Mouse (Mus musculus) c-Kit-positive CD71-positive TER-119-negative erythroid progenitor cells, embryonic 14.5 days (primary cell): ENCODE data around the gene Thbs4.

Source experiments
- DNase-seq: peaks from one replicate; pipeline ENCODE4 v3.0.0-alpha.2; 2013; ENCODE audit warnings: low read depth

The Thbs4 gene

DNA sequence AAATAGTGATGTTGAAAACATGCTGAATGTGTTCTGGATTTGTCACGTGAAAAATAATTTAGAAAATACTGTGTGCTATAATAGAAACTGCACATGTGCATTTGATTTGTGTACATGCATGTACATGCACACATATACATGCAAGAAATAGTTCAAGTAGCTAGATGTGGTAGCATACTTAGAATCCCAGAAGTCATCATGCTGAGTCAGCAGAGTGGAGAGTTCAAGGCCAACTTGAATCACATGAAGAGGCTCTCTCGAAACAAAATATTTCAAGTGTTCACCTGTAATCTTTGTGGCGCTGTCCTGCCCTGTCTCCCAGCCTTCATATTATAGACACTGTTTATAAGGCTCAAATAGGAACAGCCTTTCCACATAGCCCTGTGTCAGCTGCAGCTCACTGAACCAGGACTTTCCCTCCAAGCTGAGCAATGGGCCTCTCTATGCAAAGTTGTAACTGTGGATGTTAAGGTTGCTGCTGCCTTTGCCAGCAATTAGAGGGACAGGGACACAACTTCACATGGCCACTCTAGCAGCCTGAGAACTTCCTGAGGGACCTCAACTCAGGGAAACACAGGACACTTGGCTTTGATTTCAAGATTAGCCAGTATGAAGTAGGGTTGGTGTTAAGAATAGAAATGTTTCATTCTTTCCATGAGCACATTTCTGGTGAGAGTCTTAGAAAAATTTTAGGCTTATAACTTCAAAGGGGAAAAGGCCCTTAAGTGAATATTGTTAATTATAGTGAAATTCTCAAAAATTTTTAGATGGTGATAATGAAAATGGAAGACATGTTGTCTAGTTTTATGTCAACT is 76.6 kb downstream of the Thbs4 start:
- DNase-seq: no peak

DNA sequence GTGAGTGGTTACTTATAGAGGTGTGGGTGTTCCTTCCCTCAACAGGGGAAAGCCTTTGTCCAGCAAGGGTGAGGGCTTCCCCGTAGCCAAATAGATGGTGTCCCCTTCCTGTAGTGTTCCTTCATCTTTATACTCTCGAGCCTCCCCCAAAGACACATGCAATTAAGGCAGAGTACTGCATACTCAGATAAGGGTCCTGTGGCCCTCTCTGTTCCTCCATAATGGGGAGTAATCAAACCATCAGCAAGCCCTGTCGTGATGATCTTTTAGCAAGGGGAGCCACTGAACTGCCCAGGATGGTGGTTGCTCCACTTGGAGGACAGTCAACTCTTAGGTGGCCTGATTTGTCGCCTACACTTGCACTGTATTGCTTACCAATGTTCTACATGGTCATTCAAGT is 82.0 kb downstream of the Thbs4 start:
- no peak for DNase-seq

DNA sequence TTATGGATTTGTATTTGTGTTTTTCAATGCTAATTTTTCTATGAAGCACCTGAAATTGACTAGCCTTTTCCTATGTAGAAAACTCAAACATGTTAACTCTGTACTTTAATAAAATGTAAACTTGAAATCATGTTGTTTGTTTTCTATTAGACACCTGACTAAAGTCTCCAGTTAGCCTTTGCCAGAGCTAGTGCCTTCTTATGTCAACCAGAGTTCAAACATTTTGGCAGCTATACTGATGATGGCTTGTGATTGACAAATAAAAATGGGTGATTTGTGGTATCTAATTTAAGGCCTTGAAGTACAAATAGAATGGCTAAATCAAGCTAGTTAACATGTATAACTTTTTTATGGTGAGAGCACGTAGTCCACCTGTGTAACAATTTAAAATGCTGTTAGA is 82.8 kb downstream of the Thbs4 start:
- DNase-seq: no peak

DNA sequence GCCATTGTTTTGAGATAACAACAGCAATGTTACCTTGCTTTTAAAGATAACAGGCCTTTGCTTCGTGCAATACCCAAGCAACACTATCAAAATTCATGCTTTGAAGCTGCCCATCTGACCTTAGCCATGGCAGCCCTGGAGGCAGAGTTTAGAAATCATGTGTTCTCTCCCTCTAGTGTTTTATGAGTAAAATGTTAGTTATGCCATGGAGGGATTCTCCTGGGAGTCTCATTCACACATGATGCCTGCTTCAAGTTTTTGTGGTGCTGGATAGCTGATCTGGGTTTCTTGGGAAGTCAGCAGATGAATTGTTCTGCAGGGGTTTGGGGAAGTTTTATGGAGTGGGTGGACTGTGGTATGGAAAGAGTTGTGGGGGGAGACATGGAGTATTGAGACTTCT is 84.3 kb downstream of the Thbs4 start:
- no peak for DNase-seq

DNA sequence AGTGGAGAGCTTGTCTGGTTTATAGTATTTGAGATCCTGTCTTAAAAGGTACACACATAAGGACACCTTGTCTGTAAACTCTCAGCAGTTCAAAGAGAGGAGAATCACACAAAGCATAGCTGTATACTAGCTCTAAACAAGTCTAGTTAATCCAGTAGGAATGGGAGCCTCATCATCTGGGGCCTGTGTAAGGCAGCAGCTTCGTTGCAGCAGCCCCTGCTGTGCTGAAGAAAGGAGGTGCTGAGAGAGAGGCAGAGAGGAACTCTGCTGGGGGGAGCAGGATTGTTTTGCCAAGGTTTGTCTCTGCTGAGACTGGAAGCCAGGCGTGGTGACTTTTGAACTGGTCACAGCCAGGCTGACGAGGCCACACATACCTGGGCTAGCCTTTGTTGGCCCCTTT is 85.1 kb downstream of the Thbs4 start:
- no peak for DNase-seq

DNA sequence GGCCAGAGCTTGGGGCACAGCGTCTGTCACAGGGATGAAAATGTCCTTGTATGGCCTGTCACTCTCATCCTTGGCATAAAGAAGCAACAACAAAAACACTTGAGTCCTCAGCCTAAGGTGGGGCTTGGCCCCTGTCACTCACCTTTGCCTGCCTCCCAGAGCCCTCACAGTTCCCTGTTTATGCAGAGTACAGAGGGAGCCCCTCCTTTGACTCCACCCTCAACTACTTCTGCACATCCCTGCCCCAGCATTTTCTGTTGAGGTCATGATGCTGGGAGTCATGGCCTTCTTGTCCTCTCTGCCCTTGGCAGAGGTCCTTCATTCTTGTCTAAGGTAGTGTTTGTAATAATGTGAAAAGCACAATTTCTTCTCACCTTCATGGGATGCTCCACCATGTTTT is 86.2 kb downstream of the Thbs4 start:
- DNase-seq: no peak

DNA sequence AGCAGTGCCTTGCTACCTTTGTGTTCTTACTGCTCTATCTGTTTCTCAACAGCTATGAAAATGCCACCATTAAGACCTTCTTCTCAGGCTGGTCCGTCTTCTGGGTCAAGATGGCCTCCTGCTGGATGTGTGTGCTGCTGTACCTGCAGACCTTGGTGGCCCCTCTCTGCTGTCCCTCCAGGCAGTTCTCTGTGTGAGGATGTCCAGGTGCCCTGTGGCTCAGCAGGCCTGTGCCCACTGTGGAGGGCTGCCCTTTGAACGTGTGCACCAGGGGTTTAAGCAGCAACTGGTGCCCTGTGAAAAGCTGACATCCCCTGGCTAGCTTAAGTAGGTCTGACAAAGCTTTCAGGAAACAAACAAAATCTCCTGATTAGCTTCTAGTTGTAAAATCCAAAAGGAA is 86.7 kb downstream of the Thbs4 start:
- DNase-seq: no peak

DNA sequence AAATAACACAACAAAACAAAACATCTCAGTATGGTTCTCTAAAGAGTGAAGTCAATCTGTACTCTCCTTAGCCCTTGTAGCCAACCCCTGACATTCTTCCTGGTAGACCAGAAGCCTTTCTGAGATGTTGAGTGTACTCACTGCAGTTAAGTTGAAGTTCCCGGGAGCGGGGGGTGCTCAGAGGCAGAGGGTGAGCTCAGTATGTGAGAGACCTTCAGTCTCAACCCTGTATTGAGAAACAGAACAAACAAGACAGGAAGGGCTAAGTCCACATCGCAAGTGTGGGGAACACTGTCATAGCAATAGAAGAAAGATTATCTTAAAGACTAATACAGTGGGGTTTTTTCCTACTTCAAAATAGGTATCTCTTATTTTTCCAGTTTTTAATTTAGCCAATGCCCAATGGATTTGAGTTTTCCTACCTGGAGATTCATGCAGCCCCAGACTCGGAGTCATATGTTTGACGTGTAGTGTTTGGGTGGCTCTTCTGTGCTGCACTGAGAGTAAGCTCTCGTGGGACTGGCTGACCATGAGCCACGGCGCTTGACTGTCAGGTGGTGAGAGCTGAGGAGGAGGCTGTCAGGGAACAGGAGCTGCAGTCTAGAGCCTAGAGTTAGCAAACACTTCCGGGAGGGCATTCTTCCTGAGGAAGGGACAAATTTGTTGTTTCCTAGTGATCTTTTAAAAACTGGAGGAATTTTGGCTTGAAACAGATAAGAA is 88.1 kb downstream of the Thbs4 start:
- no peak for DNase-seq

DNA sequence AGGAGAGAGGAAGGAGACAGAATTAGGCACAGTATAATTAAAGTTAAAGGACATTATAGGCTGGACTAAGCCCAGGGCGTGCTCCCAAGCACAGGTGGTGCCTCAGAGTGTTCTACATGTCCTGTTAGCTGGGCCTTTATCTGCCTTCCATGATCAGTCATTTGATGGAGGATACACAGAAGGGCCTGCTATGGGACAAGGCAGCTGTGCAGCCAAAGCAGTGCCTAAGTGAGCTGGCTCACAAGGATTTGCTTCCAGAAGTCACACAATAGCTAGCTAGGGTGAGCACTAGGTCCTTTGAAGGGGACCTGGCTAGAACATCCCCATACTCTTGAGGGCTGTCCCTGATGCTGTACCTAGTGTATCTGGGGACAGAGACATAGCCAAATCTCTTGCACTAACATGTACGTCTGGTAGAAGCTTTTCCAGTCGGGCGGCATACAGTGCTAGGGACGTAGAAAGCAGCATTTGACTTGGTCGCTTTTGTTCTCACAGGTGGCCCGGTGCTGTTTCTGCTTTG is 89.5 kb downstream of the Thbs4 start:
- DNase-seq: no peak

DNA sequence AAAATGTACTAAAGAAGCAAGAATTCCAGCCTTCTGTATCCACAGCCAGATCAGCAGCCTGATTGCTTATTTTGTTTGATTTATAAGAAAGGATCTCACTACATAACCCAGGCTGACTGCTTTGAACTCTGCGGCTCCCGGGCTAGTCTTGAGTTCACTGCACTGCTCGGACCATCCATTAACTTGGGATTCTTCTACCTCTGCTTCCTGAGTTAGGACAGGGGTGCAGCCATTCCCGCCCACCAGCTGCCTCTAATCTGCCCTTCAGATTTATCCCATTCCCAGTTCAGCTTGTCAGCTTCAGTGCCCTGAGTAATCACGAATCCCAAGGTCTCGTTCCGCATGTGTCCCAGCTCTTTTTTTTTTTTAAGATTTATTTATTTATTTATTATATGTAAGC is 90.4 kb downstream of the Thbs4 start:
- no peak for DNase-seq

DNA sequence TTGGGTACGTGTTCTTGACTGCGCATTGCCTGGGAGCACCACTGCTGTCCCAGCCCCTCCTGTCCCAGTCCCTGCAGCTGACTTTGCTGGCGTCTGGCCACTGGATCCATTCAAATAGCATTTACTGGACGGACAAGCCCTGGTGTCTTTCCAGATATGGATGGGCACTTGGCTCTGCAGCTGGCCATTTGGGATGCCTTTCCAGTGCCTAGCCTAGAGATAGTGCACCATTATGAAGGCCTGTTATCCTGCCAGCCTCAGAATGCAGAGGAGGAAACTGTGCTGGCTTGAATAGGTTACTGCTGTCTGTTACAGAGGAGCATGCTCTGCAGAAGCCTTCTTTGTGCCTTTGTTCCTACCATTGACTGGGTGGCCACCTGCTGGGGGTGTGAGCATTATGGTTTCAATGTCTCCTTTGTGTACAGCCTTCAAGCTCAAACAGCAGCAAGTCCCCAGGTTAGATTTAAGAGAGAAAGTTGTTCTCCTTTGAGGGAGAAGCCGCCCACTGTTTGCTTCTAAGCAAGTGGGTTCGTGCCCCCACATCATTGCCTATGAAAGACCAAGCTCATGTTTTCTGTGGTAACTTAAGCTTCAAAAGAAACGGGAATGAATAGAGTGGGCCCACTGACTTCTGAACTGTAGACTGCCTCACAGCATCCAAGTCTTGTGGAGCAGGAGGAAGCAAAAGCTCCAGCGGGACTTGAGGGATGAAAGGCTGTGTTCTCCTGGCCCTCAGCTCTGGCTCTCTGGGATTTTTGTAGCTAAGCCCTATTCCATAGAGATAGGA is 91.2 kb downstream of the Thbs4 start:
- DNase-seq: no peak

DNA sequence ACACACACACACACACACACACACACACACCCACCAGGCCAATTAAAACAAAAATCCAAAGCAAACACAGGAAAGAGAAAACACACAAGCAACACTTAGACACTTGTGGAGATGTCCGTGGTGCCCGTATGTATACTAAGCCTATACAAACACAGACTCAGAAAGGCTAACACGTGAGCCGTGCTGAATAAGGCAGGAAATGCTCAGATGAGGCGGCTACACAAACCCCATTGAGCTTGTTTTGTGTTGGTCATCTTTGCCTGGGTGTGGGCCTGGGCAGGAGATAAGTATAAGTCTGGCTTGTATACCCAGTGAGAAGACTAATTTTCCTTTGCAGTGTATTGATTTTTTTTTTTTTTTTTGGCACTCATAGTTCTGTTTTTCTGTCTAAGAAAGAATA is 92.6 kb downstream of the Thbs4 start:
- no peak for DNase-seq
